Mouse (Mus musculus) cerebellum, adult 8-10 months (tissue): ENCODE results near the gene Hk2.

Experiments
- DNase-seq: peaks from one replicate; pipeline ENCODE4 v3.0.0; 2022

Gene Hk2

DNA sequence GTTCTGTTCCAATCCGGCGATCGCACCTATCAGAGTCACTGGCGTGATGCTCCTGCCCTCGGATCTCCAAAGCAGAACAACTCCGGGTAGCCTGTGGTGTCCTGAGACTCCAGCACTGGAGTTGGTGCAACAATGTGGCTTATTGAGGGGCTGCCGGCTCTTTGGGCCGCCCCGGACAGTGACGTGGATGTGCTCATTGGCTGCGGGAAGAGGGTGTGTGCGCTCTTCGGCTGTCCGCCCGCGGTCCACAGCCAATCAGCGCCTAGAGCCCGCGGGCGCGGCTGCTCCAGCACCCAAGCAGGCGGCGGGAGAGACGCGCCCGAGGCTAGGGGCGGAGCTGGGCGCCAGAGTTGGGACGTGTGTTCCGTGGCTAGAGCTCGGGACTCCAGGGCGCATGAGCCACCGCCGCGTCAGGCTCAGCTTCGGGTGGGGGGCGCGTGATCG, at the start of gene Hk2:
Hk2 (minus strand) TSS at position 134 of the 444 bp plus-strand sequence.
- DNase-seq = no peak

- DNase-seq = no peak
These were observed 47.6 kb upstream of the Hk2 start for GRCm38 (mm10) chr6:82821758-82822253.

DNA sequence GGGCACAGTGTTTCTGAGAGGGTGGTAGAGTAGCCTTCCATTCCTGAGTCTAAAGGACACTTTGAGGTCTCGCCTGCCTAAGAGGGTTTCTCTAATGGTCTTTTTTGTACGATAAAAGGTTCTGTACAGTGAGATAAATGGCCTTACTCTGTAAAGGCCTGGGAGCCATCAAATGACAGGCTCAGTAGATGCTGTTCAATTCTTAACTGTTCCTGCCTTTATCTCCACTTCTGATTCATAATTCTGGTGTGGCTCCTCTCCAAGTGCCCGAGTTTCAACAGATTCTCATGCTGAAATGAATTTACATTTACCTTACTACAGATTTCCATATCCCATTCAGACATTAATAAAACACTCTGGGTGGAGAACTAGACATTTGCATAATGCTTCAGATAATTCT, 46.5 kb upstream of the Hk2 start:
- DNase-seq = no peak

GRCm38 (mm10) chr6:82814821-82815220, 40.6 kb upstream of the Hk2 start:
- DNase-seq = no peak

GRCm38 (mm10) chr6:82807984-82808700, 33.9 kb upstream of the Hk2 start:
- no peak for DNase-seq

GRCm38 (mm10) chr6:82806971-82807370, 32.7 kb upstream of the Hk2 start:
- no peak for DNase-seq

DNA sequence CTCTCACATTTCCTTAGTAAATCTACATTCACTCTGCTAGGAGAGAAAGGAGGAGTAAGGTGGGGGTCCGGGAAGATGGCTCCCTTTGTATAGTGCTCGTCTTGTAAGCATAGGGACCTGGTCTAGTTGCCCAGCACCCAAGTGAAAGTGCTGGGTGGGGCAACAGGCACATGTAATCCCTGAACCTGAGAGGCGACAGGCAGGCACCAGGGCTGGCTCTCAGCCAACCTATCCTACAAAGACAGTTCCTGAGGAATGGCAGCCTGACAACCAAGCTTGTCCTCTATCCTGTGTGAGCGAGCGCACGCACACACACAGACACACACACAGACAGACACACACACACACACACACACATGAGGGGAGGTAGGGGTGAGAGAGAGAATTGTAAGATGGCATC, 32.2 kb upstream of the Hk2 start:
- DNase-seq = no peak

- DNase-seq = no peak
These were observed 31.6 kb upstream of the Hk2 start for GRCm38 (mm10) chr6:82805894-82806293.

GRCm38 (mm10) chr6:82804984-82805383, 30.7 kb upstream of the Hk2 start:
- DNase-seq = no peak

GRCm38 (mm10) chr6:82798202-82798737, 24.0 kb upstream of the Hk2 start:
- DNase-seq = no peak

DNA sequence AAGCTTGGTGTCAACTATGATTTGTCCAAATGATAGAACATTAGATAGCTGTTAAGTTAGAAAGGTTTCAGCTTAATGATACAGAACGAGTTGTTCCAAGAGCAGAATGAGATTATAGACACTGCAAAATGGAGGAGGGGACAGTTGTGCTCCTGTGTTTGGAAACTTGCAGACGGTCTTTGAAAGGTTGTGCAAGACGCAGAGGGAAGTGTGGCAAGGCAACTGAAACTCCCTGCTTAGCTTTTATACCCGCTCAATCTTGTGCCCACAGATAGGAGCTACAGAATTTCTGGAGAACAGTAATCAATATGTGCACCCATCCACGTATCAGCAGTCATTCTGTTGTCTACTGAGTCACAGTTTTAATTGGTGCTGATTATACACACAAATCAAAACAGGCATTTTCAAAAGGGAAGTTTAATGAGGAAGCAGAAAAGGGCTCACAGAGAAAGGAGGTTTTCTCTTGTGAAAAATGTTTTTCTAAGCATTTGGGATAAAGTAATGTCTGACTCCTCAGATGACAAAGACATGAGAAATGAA, 23.1 kb upstream of the Hk2 start:
- no peak for DNase-seq

DNA sequence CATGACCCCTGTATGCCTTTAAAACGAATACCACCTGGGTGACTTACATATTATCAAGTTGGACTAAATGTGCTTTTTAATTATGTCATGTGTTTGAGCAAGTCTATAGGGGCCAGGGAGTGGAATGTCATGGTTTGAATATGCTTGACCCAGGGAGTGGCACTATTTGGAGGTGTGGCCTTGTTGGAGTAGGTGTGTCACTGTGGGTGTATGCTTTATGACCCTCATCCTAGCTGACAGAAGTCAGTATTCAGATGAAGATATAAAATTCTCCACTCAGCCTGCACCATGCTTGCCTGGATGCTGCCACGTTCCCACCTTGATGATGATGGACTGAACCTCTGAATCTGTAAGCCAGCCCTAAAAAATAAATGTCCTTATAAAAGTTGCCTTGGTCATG, 16.6 kb upstream of the Hk2 start:
- DNase-seq = no peak

DNA sequence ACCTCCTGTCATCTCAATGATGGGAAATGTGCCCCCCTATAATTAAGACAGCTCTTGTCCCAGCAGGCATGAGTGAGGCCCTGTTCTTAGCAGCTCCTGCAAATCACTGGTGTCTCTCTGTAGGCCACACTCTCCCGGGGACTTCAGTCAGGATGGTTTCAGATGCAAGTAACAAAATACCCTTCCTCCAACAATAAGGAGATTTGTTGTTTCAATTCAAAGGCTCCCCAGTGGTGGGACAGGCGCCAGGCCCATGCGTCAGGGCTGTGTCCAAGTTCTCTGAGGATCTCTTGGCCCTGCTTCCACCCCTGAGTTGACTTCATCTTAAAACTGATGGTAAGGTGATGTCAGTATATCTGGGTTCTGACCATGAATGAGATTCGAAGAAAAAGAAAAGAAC, 9.7 kb upstream of the Hk2 start:
- DNase-seq = no peak

GRCm38 (mm10) chr6:82780802-82781393, 6.6 kb upstream of the Hk2 start:
- no peak for DNase-seq

DNA sequence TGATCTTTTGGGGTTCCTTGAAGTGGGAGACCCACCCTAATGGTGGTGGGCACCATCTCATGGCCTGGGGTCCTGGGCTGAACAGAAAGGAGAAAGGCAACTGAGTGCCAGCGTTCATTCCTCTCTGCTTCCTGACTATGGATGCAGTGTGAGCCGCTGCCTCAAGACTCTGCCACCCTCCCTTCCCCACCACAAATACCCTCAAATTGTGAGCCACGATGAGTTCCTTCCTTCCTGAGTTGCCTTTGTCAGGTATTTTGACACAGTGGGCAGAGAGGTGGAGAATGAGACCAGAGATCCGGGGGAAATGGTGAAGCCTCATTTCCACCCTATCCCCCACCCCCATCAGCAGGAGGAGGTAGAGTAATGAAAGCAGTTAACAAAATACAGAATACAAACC, 6.1 kb upstream of the Hk2 start:
- DNase-seq = no peak

- DNase-seq = no peak
These were observed 2.9 kb upstream of the Hk2 start for GRCm38 (mm10) chr6:82777124-82777654.

- no peak for DNase-seq
These were observed 1.1 kb upstream of the Hk2 start for GRCm38 (mm10) chr6:82775386-82775785.

- DNase-seq = no peak
These were observed 758 bp downstream of the Hk2 start for GRCm38 (mm10) chr6:82773261-82774131.

GRCm38 (mm10) chr6:82772451-82773101, 1.7 kb downstream of the Hk2 start:
- no peak for DNase-seq

GRCm38 (mm10) chr6:82771981-82772409, 2.3 kb downstream of the Hk2 start:
- DNase-seq = no peak

DNA sequence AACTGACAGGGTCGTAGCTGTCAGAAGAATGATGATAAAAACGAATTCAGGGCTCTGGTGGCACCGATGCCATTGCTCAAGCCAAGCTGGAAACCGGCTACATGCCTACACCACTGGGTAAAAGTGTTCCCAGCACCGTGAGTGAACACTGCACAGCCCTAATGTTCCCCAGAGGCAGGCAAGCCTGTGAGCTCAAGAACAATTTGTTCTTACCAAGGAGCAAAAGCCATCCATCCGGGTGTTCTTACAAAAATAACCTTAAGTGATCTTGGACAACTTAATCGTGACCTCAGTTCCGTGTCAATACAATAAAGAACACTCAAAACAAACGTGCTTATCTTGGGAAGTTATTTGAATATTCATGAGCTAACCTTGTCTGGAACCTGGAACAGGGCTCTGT, 3.2 kb downstream of the Hk2 start:
- no peak for DNase-seq

DNA sequence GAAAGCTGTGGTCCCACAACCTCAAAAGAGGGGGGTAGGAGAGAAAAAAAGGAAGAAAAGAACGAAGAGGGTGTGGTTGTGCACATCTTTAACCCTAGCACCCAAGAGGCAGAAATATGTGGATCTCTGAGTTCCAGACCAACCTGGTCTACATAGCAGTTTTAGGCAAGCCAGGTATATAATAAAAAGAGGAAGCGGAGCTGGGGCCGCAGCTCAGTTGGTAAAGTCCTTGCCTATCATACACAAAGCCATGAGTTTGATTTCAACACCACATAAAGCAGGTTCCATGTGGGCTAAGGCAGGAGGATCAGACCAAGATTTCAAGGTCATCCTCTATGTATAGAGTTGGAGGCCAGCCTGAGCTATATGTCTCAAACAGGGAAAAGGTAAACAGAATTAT, 4.0 kb downstream of the Hk2 start:
- no peak for DNase-seq
